Mouse (Mus musculus): ENCODE data around the gene Sec24c. TPM values are rescaled to one million over a fixed set of nuclear protein-coding genes. Genes with fewer than 3 reads are reported as not detected.

Gene Sec24c
- total RNA-seq, 2 experiments from 2014 or later, result 97.2 to 109 TPM

GRCm38 (mm10) chr14:20659687-20660086, 14.4 kb upstream of the Sec24c start:
- DNase-seq (ENCODE audit: low spot score in 2 of 2), result no peak

GRCm38 (mm10) chr14:20660827-20661660, 13.1 kb upstream of the Sec24c start:
- peak; percentile 93 to 98 for DNase-seq (ENCODE audit: low spot score in 2 of 2)

- peak in 1 of 2 experiments; percentile 17 for DNase-seq (ENCODE audit: low spot score in 2 of 2)
Observed at GRCm38 (mm10) chr14:20661661-20662331, 12.3 kb upstream of the Sec24c start.

- DNase-seq (ENCODE audit: low spot score in 2 of 2), result no peak
Observed at GRCm38 (mm10) chr14:20662740-20663139, 11.4 kb upstream of the Sec24c start.

- DNase-seq (ENCODE audit: low spot score in 2 of 2), result no peak
Observed at GRCm38 (mm10) chr14:20663601-20664000, 10.5 kb upstream of the Sec24c start.

GRCm38 (mm10) chr14:20664436-20664835, 9.7 kb upstream of the Sec24c start:
- DNase-seq (ENCODE audit: low spot score in 2 of 2), result no peak

- no peak for DNase-seq (ENCODE audit: low spot score in 2 of 2)
Observed at GRCm38 (mm10) chr14:20667469-20667868, 6.6 kb upstream of the Sec24c start.

GRCm38 (mm10) chr14:20668154-20668810, 5.8 kb upstream of the Sec24c start, which contains the start of gene Synpo2l:
Gene Synpo2l (minus strand): TSS chr14:20668354.
- no peak for DNase-seq (ENCODE audit: low spot score in 2 of 2)

GRCm38 (mm10) chr14:20672990-20673389, 1.1 kb upstream of the Sec24c start:
- peak in 1 of 2 experiments; percentile 35 for DNase-seq (ENCODE audit: low spot score in 2 of 2)

GRCm38 (mm10) chr14:20673735-20674063, 409 bp upstream of the Sec24c start:
- no peak for DNase-seq (ENCODE audit: low spot score in 2 of 2)

GRCm38 (mm10) chr14:20677906-20678305, 3.8 kb downstream of the Sec24c start:
- DNase-seq (ENCODE audit: low spot score in 2 of 2), result no peak

GRCm38 (mm10) chr14:20681742-20682141, 7.6 kb downstream of the Sec24c start:
- no peak for DNase-seq (ENCODE audit: low spot score in 2 of 2)

GRCm38 (mm10) chr14:20682498-20682897, 8.4 kb downstream of the Sec24c start:
- DNase-seq (ENCODE audit: low spot score in 2 of 2), result no peak

- DNase-seq (ENCODE audit: low spot score in 2 of 2), result peak in 1 of 2 experiments; percentile 49
Observed at GRCm38 (mm10) chr14:20686576-20686975, 12.5 kb downstream of the Sec24c start.

GRCm38 (mm10) chr14:20689009-20689408, 14.9 kb downstream of the Sec24c start:
- DNase-seq (ENCODE audit: low spot score in 2 of 2), result no peak

GRCm38 (mm10) chr14:20691772-20692171, 17.7 kb downstream of the Sec24c start:
- no peak for DNase-seq (ENCODE audit: low spot score in 2 of 2)

GRCm38 (mm10) chr14:20693589-20694101, 19.5 kb downstream of the Sec24c start:
- DNase-seq (ENCODE audit: low spot score in 2 of 2), result no peak

- no peak for DNase-seq (ENCODE audit: low spot score in 2 of 2)
Observed at GRCm38 (mm10) chr14:20694185-20694883, 20.2 kb downstream of the Sec24c start.

GRCm38 (mm10) chr14:20694884-20695760, 21.0 kb downstream of the Sec24c start, which contains the start of gene Fut11:
Gene Fut11 (plus strand): TSS chr14:20694968.
- peak; percentile 84 to 85 for DNase-seq (ENCODE audit: low spot score in 2 of 2)
